Mouse (Mus musculus) CH12.LX (cell line): ENCODE results near the gene Rasl11b. TPM values are rescaled to one million over a fixed set of nuclear protein-coding genes. Genes with fewer than 3 reads are reported as not detected.
A peak's percentile ranks its signal among the peaks of the same experiment; 100 is the strongest.

Experiments
- DNase-seq: peaks from one replicate; pipeline ENCODE4 v3.0.0-alpha.2; 2013; ENCODE audit errors: extremely low read depth
- H3K27ac ChIP-seq: 2 replicates; pipeline ENCODE4 v1.5.1; 2012; ENCODE audit warnings: low read depth, mild to moderate bottlenecking, control low read depth, moderate library complexity; ENCODE audit not compliant: insufficient read depth
- H3K27me3 ChIP-seq: replicated peaks from 2 replicates; pipeline ENCODE3; 2012; ENCODE audit warnings: inconsistent platforms
- H3K36me3 ChIP-seq, 2 experiments: replicated peaks in 1 of 2; 2 replicates each; pipeline versions ENCODE3 to v1.6.1; 2012; ENCODE audit warnings: inconsistent platforms in 1 of 2, low read length in 1 of 2, mild to moderate bottlenecking in 1 of 2, mixed read lengths in 1 of 2, moderate library complexity in 1 of 2; ENCODE audit not compliant: control insufficient read depth in 1 of 2, insufficient read depth in 1 of 2
- H3K4me1 ChIP-seq, 2 experiments: 2 replicates each; pipeline ENCODE4 v1.6.1; 2012; ENCODE audit warnings: inconsistent platforms in 1 of 2, moderate library complexity in 1 of 2; ENCODE audit not compliant: insufficient read depth in 2 of 2, control insufficient read depth in 1 of 2
- H3K4me2 ChIP-seq: 2 replicates; pipeline ENCODE4 v1.6.1; 2012; ENCODE audit warnings: low read depth, mild to moderate bottlenecking, control low read depth; ENCODE audit not compliant: poor library complexity, insufficient read depth, severe bottlenecking
- H3K4me3 ChIP-seq, 3 experiments: fragments of 150-350 bp in 1 of 3; sonication (generic) in 1 of 3; replicated peaks in 1 of 3; 2 replicates each; pipeline versions ENCODE3 to v1.5.1; 2011 to 2012; ENCODE audit warnings: low read depth in 2 of 3, low read length in 2 of 3, mild to moderate bottlenecking in 2 of 3, moderate library complexity in 2 of 3, control low read depth in 1 of 3, improper control_type of control experiment in 1 of 3, inconsistent platforms in 1 of 3, mixed read lengths in 1 of 3; ENCODE audit not compliant: poor library complexity in 1 of 3
- H3K79me2 ChIP-seq: replicated peaks from 2 replicates; pipeline ENCODE4 v1.6.1; 2012; ENCODE audit warnings: mild to moderate bottlenecking, moderate library complexity; ENCODE audit not compliant: control insufficient read depth, poor library complexity, insufficient read depth, severe bottlenecking; ENCODE audit errors: extremely low read depth
- H3K9ac ChIP-seq: 2 replicates; pipeline ENCODE4 v1.6.1; 2012; ENCODE audit warnings: low read depth, mild to moderate bottlenecking, control low read depth, moderate library complexity; ENCODE audit not compliant: insufficient read depth
- H3K9me3 ChIP-seq: replicated peaks from 2 replicates; pipeline ENCODE3; 2012; ENCODE audit warnings: low read length, inconsistent platforms, mixed read lengths
- BHLHE40 ChIP-seq: IDR thresholded peaks from 2 replicates; pipeline ENCODE4 v1.6.1; 2011; ENCODE audit warnings: mild to moderate bottlenecking, low read depth, low read length, improper control_type of control experiment
- CHD1 ChIP-seq: IDR thresholded peaks from 2 replicates; pipeline ENCODE4 v1.6.1; 2012; ENCODE audit warnings: low read depth, low read length, improper control_type of control experiment, inconsistent platforms
- ELF1 ChIP-seq: IDR thresholded peaks from 2 replicates; pipeline ENCODE4 v1.6.1; 2014; ENCODE audit warnings: low read depth, mild to moderate bottlenecking, inconsistent platforms, low read length, improper control_type of control experiment
- EP300 ChIP-seq: IDR thresholded peaks from 2 replicates; pipeline ENCODE4 v1.6.1; 2011; ENCODE audit warnings: low read length, improper control_type of control experiment
- ETS1 ChIP-seq: conservative IDR thresholded peaks from 2 replicates; pipeline ENCODE4 v1.6.1; 2012; ENCODE audit warnings: low read depth, mild to moderate bottlenecking, inconsistent platforms, low read length, improper control_type of control experiment, moderate library complexity
- JUND ChIP-seq: conservative IDR thresholded peaks from 2 replicates; pipeline ENCODE4 v1.6.1; 2011; ENCODE audit warnings: low read depth, low read length, improper control_type of control experiment
- MAX ChIP-seq: IDR thresholded peaks from 2 replicates; pipeline ENCODE4 v1.6.1; 2011; ENCODE audit warnings: low read length, improper control_type of control experiment
- MEF2A ChIP-seq: IDR thresholded peaks from 2 replicates; pipeline ENCODE4 v1.6.1; 2014; ENCODE audit warnings: low read depth, mild to moderate bottlenecking, inconsistent platforms, low read length, improper control_type of control experiment, borderline replicate concordance
- MXI1 ChIP-seq: IDR thresholded peaks from 2 replicates; pipeline ENCODE4 v1.6.1; 2011; ENCODE audit warnings: mild to moderate bottlenecking, low read depth, low read length, improper control_type of control experiment
- MYC ChIP-seq: IDR thresholded peaks from 2 replicates; pipeline ENCODE4 v1.6.1; 2011; ENCODE audit warnings: low read depth, mild to moderate bottlenecking, improper control_type of control experiment, low read length
- PAX5 ChIP-seq: IDR thresholded peaks from 2 replicates; pipeline ENCODE4 v1.6.1; 2012; ENCODE audit warnings: low read length, inconsistent platforms, mixed read lengths
- POLR2A ChIP-seq: IDR thresholded peaks from 2 replicates; pipeline ENCODE4 v1.6.1; 2011; ENCODE audit warnings: low read depth, mild to moderate bottlenecking, improper control_type of control experiment, low read length
- POLR2AphosphoS2 ChIP-seq: IDR thresholded peaks from 2 replicates; pipeline ENCODE4 v1.6.1; 2011; ENCODE audit warnings: low read depth, low read length, improper control_type of control experiment
- RAD21 ChIP-seq: IDR thresholded peaks from 2 replicates; pipeline ENCODE4 v1.6.1; 2011; ENCODE audit warnings: low read depth, mild to moderate bottlenecking, low read length, improper control_type of control experiment, moderate library complexity
- RCOR1 ChIP-seq: conservative IDR thresholded peaks from 2 replicates; pipeline ENCODE4 v1.6.1; 2012; ENCODE audit warnings: low read depth, mild to moderate bottlenecking, inconsistent platforms, low read length, improper control_type of control experiment
- SIN3A ChIP-seq: IDR thresholded peaks from 2 replicates; pipeline ENCODE4 v1.6.1; 2012; ENCODE audit warnings: low read length, improper control_type of control experiment, inconsistent platforms
- SMC3 ChIP-seq: IDR thresholded peaks from 2 replicates; pipeline ENCODE4 v1.6.1; 2011; ENCODE audit warnings: low read depth, low read length, improper control_type of control experiment
- TCF12 ChIP-seq: IDR thresholded peaks from 2 replicates; pipeline ENCODE4 v1.6.1; 2014; ENCODE audit warnings: low read depth, mild to moderate bottlenecking, inconsistent platforms, low read length, improper control_type of control experiment
- UBTF ChIP-seq: IDR thresholded peaks from 2 replicates; pipeline ENCODE4 v1.6.1; 2012; ENCODE audit warnings: low read depth, mild to moderate bottlenecking, inconsistent platforms, low read length, improper control_type of control experiment, moderate library complexity
- ZKSCAN1 ChIP-seq: IDR thresholded peaks from 2 replicates; pipeline ENCODE4 v1.6.1; 2012; ENCODE audit warnings: low read depth, inconsistent platforms, low read length, improper control_type of control experiment, borderline replicate concordance
- ZNF384 ChIP-seq: IDR thresholded peaks from 2 replicates; pipeline ENCODE4 v1.6.1; 2012; ENCODE audit warnings: low read depth, low read length, improper control_type of control experiment, inconsistent platforms
- dilution Hi-C: fragments of 300-500 bp; cut with MboI; formaldehyde crosslinking; loops from 2 replicates; pipeline ENCODE4 v1.14.3; 2020; ENCODE audit warnings: low sequenced_read_pairs; ENCODE audit not compliant: extremely low pct_unique_long_range_greater_than_20kb, extremely low pct_ligation_motif_present
- in situ Hi-C: fragments of 300-500 bp; cut with MboI; formaldehyde crosslinking; loops from 3 replicates; pipeline ENCODE4 v1.14.3; 2019; ENCODE audit warnings: low sequenced_read_pairs, low pct_ligation_motif_present, low pct_unique_long_range_greater_than_20kb, mixed read lengths
- polyA plus RNA-seq: library from polyadenylated mRNA; unstranded; fragments of >175 nt; gene quantifications from 2 replicates; pipeline ENCODE4 v1.2.1, GENCODE M21; 2012; ENCODE audit warnings: low read depth; ENCODE audit not compliant: insufficient read length
- total RNA-seq, 2 experiments: library from RNA; depleted of rRNA; stranded (reverse); fragments of 300-350 nt in 1 of 2; fragments of >200 nt in 1 of 2; gene quantifications; 2 replicates each; pipeline ENCODE4 v1.2.3; 2012 to 2014

Rasl11b gene
- total and polyA plus RNA-seq, 3 experiments, result 0.21 to 2.7 (median 0.60) TPM

- H3K9ac ChIP-seq, result no peak overlapping the region
- no peaks in the 10 kb centered on the region for H3K79me2 ChIP-seq
- no peaks in the 10 kb centered on the region for H3K36me3 ChIP-seq
- peaks cover 5 to 29% of the 10 kb centered on the region in 2 experiments for H3K4me1 ChIP-seq
- no peak overlapping the region for H3K4me3 ChIP-seq
- dilution Hi-C loops, result no loop called here
- in situ Hi-C loops, result no loop called here
- peak; percentile 56 for DNase-seq
- H3K9me3 ChIP-seq, result no peaks in the 10 kb centered on the region
- H3K4me2 ChIP-seq, result no peak overlapping the region
- no peak overlapping the region for H3K27ac ChIP-seq
- TF ChIP-seq ZNF384, result no peak
- no peak for TF ChIP-seq UBTF
- no peak for TF ChIP-seq POLR2A
- 0 out of 2 replicates have a peak, but pooled peaks have one; percentile 13 for TF ChIP-seq TCF12
- no peak for TF ChIP-seq CHD1
- TF ChIP-seq BHLHE40, result no peak
- no peak for TF ChIP-seq PAX5
- TF ChIP-seq MYC, result 0 out of 2 replicates have a peak, but pooled peaks have one; percentile 28
- no peak for TF ChIP-seq ETS1
- TF ChIP-seq MAX, result peak; percentile 35; the same call in 1 of the 2 replicates
- no peak; the same call in none of the 2 replicates for TF ChIP-seq RAD21
- TF ChIP-seq ELF1, result no peak
- TF ChIP-seq MXI1, result no peak
- TF ChIP-seq SIN3A, result no peak
- no peaks in the 10 kb centered on the region for H3K27me3 ChIP-seq
Measured at GRCm38 (mm10) chr5:74233808-74234207, 38.7 kb downstream of the Rasl11b start.

- Histone ChIP-seq H3K27me3 (no peaks in the 10 kb centered on the region), H3K27ac (no peak overlapping the region), H3K79me2 (no peaks in the 10 kb centered on the region), H3K9ac (no peak overlapping the region), H3K4me2 (no peak overlapping the region)
- in situ Hi-C loops, result no loop called here
- TF ChIP-seq MEF2A (no peak), EP300 (no peak), CHD1 (no peak), SMC3 (no peak), RCOR1 (no peak), ZKSCAN1 (no peak), MAX (no peak), POLR2AphosphoS2 (no peak), JUND (no peak)
- TF ChIP-seq, all 38 proteins: peak for 0
- Histone ChIP-seq H3K4me3 (no peak overlapping the region), H3K4me1 (peaks cover 0 to 10% of the 10 kb centered on the region in 2 experiments; a peak in 2 of 4 replicates), H3K36me3 (no peaks in the 10 kb centered on the region), H3K9me3 (no peaks in the 10 kb centered on the region)
- no peak for DNase-seq
- dilution Hi-C loops, result no loop called here
Measured at GRCm38 (mm10) chr5:74239369-74239768, 44.3 kb downstream of the Rasl11b start.
